Mouse (Mus musculus): ENCODE data around the gene Meaf6.

GRCm38 (mm10) chr4:125078698-125079097 is 6.2 kb upstream of the Meaf6 start:
- no peak for TF ChIP-seq CTCF (IDR thresholded peaks at IDR 0.05; ENCODE audit: low read depth)
- no peak for TF ChIP-seq EP300 (IDR thresholded peaks at IDR 0.05; ENCODE audit: low read depth)

All from liver, embryonic 14.5 days (tissue).